In genomic region chr13:11338297-11338616, GRCm38 (mm10) we compare ENCODE assay signal across 8 mouse cellular contexts.
DNase-seq lines count a peak whose midpoint lies in the region; ATAC-seq and TF ChIP-seq lines count a peak whose summit lies in the region.

No protein-coding gene starts in this region.

- TF ChIP-seq CTCF in heart, adult 2 months (IDR thresholded peaks at IDR 0.05) = no peak

- no peak for ATAC-seq in liver, embryonic 12.5 days

- intact Hi-C loops in heart, adult 2 months (cut with DNase I) = no loop called here

- no peak overlapping the region for H3K4me2 ChIP-seq in liver, embryonic 12.5 days

- H3K36me3 ChIP-seq in heart, adult 2 months (ENCODE audit: control insufficient read depth, insufficient read depth, low read length) = no peaks in the 10 kb centered on the region
- H3K36me3 ChIP-seq in heart, embryonic 10.5 days = no peaks in the 10 kb centered on the region
- no peaks in the 10 kb centered on the region for H3K36me3 ChIP-seq in embryonic facial prominence, embryonic 10.5 days (replicated peaks)
- H3K36me3 ChIP-seq in liver, embryonic 12.5 days = no peaks in the 10 kb centered on the region

- no peaks in the 10 kb centered on the region for H3K4me1 ChIP-seq in heart, adult 2 months (ENCODE audit: control insufficient read depth, insufficient read depth, low read length)
- H3K4me1 ChIP-seq in heart, embryonic 10.5 days = 0 out of 2 replicates have a peak, but pooled peaks cover 3% of the 10 kb centered on the region
- peaks cover 4% of the 10 kb centered on the region; the same call in 1 of the 2 replicates for H3K4me1 ChIP-seq in embryonic facial prominence, embryonic 10.5 days
- no peaks in the 10 kb centered on the region for H3K4me1 ChIP-seq in liver, embryonic 12.5 days

- no peaks in the 10 kb centered on the region for H3K79me2 ChIP-seq in heart, adult 2 months (replicated peaks; ENCODE audit: control insufficient read depth, insufficient read depth, low read length)

- no peak for TF ChIP-seq EP300 in heart, adult 2 months (IDR thresholded peaks at IDR 0.05; ENCODE audit: insufficient read depth, low read depth, low read length)

- no peak overlapping the region for H3K4me3 ChIP-seq in heart, adult 2 months
- H3K4me3 ChIP-seq in heart, embryonic 10.5 days = no peak overlapping the region
- no peak overlapping the region for H3K4me3 ChIP-seq in embryonic facial prominence, embryonic 10.5 days
- no peak overlapping the region for H3K4me3 ChIP-seq in liver, embryonic 12.5 days

- no peaks in the 10 kb centered on the region for H3K9me3 ChIP-seq in heart, embryonic 10.5 days
- H3K9me3 ChIP-seq in embryonic facial prominence, embryonic 10.5 days = no peaks in the 10 kb centered on the region
- H3K9me3 ChIP-seq in liver, embryonic 12.5 days (replicated peaks) = no peaks in the 10 kb centered on the region

- H3K27ac ChIP-seq in heart, adult 2 months = no peak overlapping the region
- no peak overlapping the region for H3K27ac ChIP-seq in heart, embryonic 10.5 days
- H3K27ac ChIP-seq in embryonic facial prominence, embryonic 10.5 days (replicated peaks) = no peak overlapping the region
- H3K27ac ChIP-seq in liver, embryonic 12.5 days = no peak overlapping the region

- TF ChIP-seq POLR2A in heart, adult 2 months (IDR thresholded peaks at IDR 0.05; ENCODE audit: insufficient read depth, low read depth, low read length) = no peak

- DNase-seq in heart, adult 2 months = peak; percentile 19 to 21
- no peak for DNase-seq in heart, embryonic 10.5 days (ENCODE audit: low spot score)
- peak; percentile 17 for DNase-seq in embryonic facial prominence, embryonic 10.5 days (ENCODE audit: low spot score)
- DNase-seq in layer of hippocampus, adult 9-11 months = peak; percentile 49
- DNase-seq in retina, embryonic 14.5 days (ENCODE audit: low spot score) = peak; percentile 15
- no peak for DNase-seq in thymus, postnatal 10 days (ENCODE audit: low spot score in 2 of 2)
- DNase-seq in kidney, adult 9 months = no peak

- WGBS in heart, adult 2 months = 57% methylated on average over 9 of the region's 9 CpGs
- WGBS in heart, embryonic 10.5 days = 53% methylated on average over 9 of the region's 9 CpGs
- WGBS in embryonic facial prominence, embryonic 10.5 days = 56% methylated on average over 9 of the region's 9 CpGs
- 71% methylated on average over 9 of the region's 9 CpGs for WGBS in liver, embryonic 12.5 days (ENCODE audit: insufficient replicate concordance)

- H3K27me3 ChIP-seq in heart, adult 2 months (ENCODE audit: control insufficient read depth, insufficient read depth, low read length) = no peaks in the 10 kb centered on the region
- no peaks in the 10 kb centered on the region for H3K27me3 ChIP-seq in heart, embryonic 10.5 days (ENCODE audit: insufficient read depth, poor library complexity, severe bottlenecking)
- no peaks in the 10 kb centered on the region for H3K27me3 ChIP-seq in embryonic facial prominence, embryonic 10.5 days (replicated peaks; ENCODE audit: low read depth, poor library complexity, severe bottlenecking)
- H3K27me3 ChIP-seq in liver, embryonic 12.5 days (replicated peaks) = no peaks in the 10 kb centered on the region

- H3K9ac ChIP-seq in heart, adult 2 months (ENCODE audit: low read depth, low read length) = no peak overlapping the region
- no peak overlapping the region for H3K9ac ChIP-seq in liver, embryonic 12.5 days

Comparison
In these comparisons a context has a peak if more than half of its experiments do, and no peak if none do; other contexts are left out.
1. DNase-seq: peak in heart, adult 2 months (2 of 2), embryonic facial prominence, embryonic 10.5 days (single experiment), layer of hippocampus, adult 9-11 months (single experiment) and retina, embryonic 14.5 days (single experiment); none in heart, embryonic 10.5 days (single experiment), thymus, postnatal 10 days (0 of 2) and kidney, adult 9 months (single experiment).